Mouse (Mus musculus) gastrocnemius, adult 18-20 months (tissue): ENCODE measurements around the gene Armc12. TPM values are rescaled to one million over a fixed set of nuclear protein-coding genes. Genes with fewer than 3 reads are reported as not detected.

Experiments used
- DNase-seq: peaks from one replicate; pipeline ENCODE4 v3.0.0; 2021; ENCODE audit warnings: low spot score
- microRNA-seq: library from miRNA; unstranded; fragments of <30 nt; microRNA quantifications from one replicate; pipeline ENCODE4 v1.2.0, GENCODE M21; 2021
- total RNA-seq, 2 experiments: library from RNA; stranded (reverse); gene quantifications; 2 replicates each; pipeline ENCODE4 v1.2.3; 2021

Armc12 gene
- total RNA-seq, 2 experiments from 2014 or later = not detected

DNA sequence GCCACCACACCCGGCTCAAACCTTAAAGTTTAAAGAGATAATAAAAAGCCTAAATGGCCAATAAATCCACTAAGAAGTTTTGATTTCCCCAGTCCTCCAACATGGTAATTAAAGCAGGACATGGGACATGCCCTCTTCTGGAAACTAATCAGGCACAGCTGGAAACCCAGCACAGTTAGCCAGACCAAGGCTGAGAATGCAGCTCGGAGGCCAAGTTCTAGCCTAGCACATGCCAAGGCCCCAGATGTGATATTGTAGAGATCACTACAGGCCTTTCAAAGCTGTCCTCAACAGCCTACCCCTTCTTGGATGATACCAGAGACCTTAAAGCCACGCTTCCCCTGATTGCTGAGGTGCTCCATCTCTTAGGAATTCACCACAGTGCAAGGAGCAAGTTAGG lies 55.9 kb downstream of the Armc12 start:
- no peak for DNase-seq

DNA sequence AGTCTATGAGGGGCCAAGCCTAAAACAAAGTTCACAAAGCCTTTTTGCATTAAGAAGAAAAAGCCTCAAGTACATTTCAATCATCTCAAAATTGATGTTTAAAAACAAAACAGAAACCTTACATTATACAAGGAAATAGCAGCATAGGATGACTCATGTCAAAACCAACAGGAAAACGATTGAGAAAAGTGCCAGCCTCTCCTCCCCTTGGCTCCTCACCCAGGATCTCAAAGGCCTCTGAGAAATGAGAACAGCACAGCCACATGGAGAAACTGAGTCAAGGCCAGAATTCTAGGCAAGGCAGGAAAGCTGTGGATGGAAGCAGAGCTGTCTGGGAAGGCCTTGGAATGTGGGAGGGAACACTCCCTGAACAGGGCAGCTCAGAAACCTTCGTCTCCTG lies 58.0 kb downstream of the Armc12 start:
- DNase-seq = no peak

Small RNA genes lying within 50 kb of the gene (microRNA-seq; reads per million reads assigned to microRNA genes)
- gene Gm25195 (not detected), gene Mir6969 (not detected)

Other genes with a start within 250 kb of the Armc12 start
- gene Fance, start 217.3 kb upstream of the Armc12 start, total RNA-seq = 10 to 100 TPM; 10.3 to 11.2 TPM
- 100 to 1,000 TPM; 418 to 419 TPM for gene Rpl10a, start 202.3 kb upstream of the Armc12 start, total RNA-seq
- gene Tead3, start 180.0 kb upstream of the Armc12 start, total RNA-seq = 1 to 10 TPM; 5.3 to 6.9 TPM
- not detected for gene Tulp1, start 165.6 kb upstream of the Armc12 start, total RNA-seq
- gene Fkbp5, start 13.3 kb upstream of the Armc12 start, total RNA-seq = 10 to 100 TPM; 54.0 to 92.7 TPM
- gene Clpsl2, start 18.6 kb downstream of the Armc12 start, total RNA-seq = not detected
- not detected for gene Clps, start 30.0 kb downstream of the Armc12 start, total RNA-seq
- gene Lhfpl5, start 44.8 kb downstream of the Armc12 start, total RNA-seq = not detected
- 10 to 100 TPM; 26.7 to 30.4 TPM for gene Srpk1, start 91.9 kb downstream of the Armc12 start, total RNA-seq
- gene Slc26a8, start 159.4 kb downstream of the Armc12 start, total RNA-seq = under 1 TPM; 0.17 to 0.18 TPM
- 10 to 100 TPM; 87.4 to 93.2 TPM for gene Mapk14, start 160.5 kb downstream of the Armc12 start, total RNA-seq
- under 1 TPM in 1 of 2 experiments, not detected in 1; 0.66 TPM for gene AC170998.1, start 195.3 kb downstream of the Armc12 start, total RNA-seq
- gene Mapk13, start 238.5 kb downstream of the Armc12 start, total RNA-seq = under 1 TPM in 1 of 2 experiments, not detected in 1; 0.31 TPM